Mouse (Mus musculus) heart, adult 2 months (tissue): ENCODE results near the gene Sept10. TPM values are rescaled to one million over a fixed set of nuclear protein-coding genes. Genes with fewer than 3 reads are reported as not detected.

Source experiments
- DNase-seq, 2 experiments: peaks; one replicate each; pipeline ENCODE4 v3.0.0; 2021
- H3K27ac ChIP-seq: fragments of 200-600 bp; 2 replicates; pipeline ENCODE4 v1.8.1; 2022
- H3K27me3 ChIP-seq: fragments of 200-500 bp; 2 replicates; pipeline ENCODE4 v1.6.1; 2012; ENCODE audit warnings: mild to moderate bottlenecking, low read length, inconsistent platforms, mixed read lengths; ENCODE audit not compliant: control insufficient read depth, insufficient read depth
- H3K36me3 ChIP-seq: fragments of 200-500 bp; 2 replicates; pipeline ENCODE4 v1.6.1; 2012; ENCODE audit warnings: low read length, inconsistent platforms; ENCODE audit not compliant: control insufficient read depth, insufficient read depth
- H3K4me1 ChIP-seq: fragments of 200-500 bp; 2 replicates; pipeline ENCODE4 v1.6.1; 2011; ENCODE audit warnings: low read length; ENCODE audit not compliant: control insufficient read depth, insufficient read depth
- H3K4me3 ChIP-seq: fragments of 200-600 bp; 2 replicates; pipeline ENCODE4 v1.8.1; 2022
- H3K79me2 ChIP-seq: fragments of 200-500 bp; replicated peaks from 2 replicates; pipeline ENCODE4 v1.6.1; 2012; ENCODE audit warnings: mild to moderate bottlenecking, inconsistent platforms, low read length, moderate library complexity, mixed read lengths; ENCODE audit not compliant: control insufficient read depth, insufficient read depth
- H3K9ac ChIP-seq: fragments of 200-500 bp; 2 replicates; pipeline ENCODE4 v1.6.1; 2012; ENCODE audit warnings: low read depth, mild to moderate bottlenecking, control low read depth, inconsistent platforms, low read length, mixed read lengths
- CTCF ChIP-seq: fragments of 200-600 bp; IDR thresholded peaks from 2 replicates; pipeline ENCODE4 v1.8.1; 2022; ENCODE audit warnings: antibody characterized with exemption, mild to moderate bottlenecking, moderate library complexity
- EP300 ChIP-seq: fragments of 200-500 bp; IDR thresholded peaks from 2 replicates; pipeline ENCODE4 v1.6.1; 2011; ENCODE audit warnings: low read depth, low read length, control low read depth; ENCODE audit not compliant: insufficient read depth
- POLR2A ChIP-seq: fragments of 200-500 bp; IDR thresholded peaks from 2 replicates; pipeline ENCODE4 v1.6.1; 2011; ENCODE audit warnings: mild to moderate bottlenecking, low read depth, low read length, control low read depth; ENCODE audit not compliant: insufficient read depth
- WGBS: fragments of 180-500 bp; shearing (Covaris S2); methylation state at CpG from one replicate; pipeline ENCODE4 v1.1.7; 2018; 5-methylcytosine and 5-hydroxymethylcytosine counted together
- intact Hi-C: fragments of 180-260 bp; cut with DNase I; formaldehyde crosslinking; loops from one replicate; pipeline ENCODE4 v1.15.1; 2025
- polyA plus RNA-seq: library from polyadenylated mRNA; depleted of rRNA; stranded (reverse); fragments of >200 nt; gene quantifications from 2 replicates; pipeline ENCODE4 v1.2.3, GENCODE M21; 2012
- total RNA-seq, 2 experiments: library from RNA; stranded (reverse); gene quantifications; 2 replicates each; pipeline ENCODE4 v1.2.3; 2021

The Sept10 gene
- total and polyA plus RNA-seq, 3 experiments: 8.4 to 17.3 (median 15.2) TPM

GRCm38 (mm10) chr10:59265674-59266073, 44.0 kb upstream of the Sept10 start:
- peak overlapping the region; percentile 15 for H3K27ac ChIP-seq
- H3K4me3 ChIP-seq: no peak overlapping the region
- intact Hi-C loops: loop anchor here (5.0 kb wide), 1 partner anchor 43 kb away; the partner anchor contains the start of genes Sept10 and Sowahc
- H3K36me3 ChIP-seq: no peaks in the 10 kb centered on the region
- no peak for TF ChIP-seq CTCF
- no peaks in the 10 kb centered on the region for H3K27me3 ChIP-seq
- 41% methylated on average over 4 of the region's 4 CpGs for WGBS
- H3K9ac ChIP-seq: no peak overlapping the region
- peaks cover 2% of the 10 kb centered on the region; the same call in 1 of the 2 replicates for H3K4me1 ChIP-seq
- no peaks in the 10 kb centered on the region for H3K79me2 ChIP-seq
- peak; percentile 25 to 27 for DNase-seq

DNA sequence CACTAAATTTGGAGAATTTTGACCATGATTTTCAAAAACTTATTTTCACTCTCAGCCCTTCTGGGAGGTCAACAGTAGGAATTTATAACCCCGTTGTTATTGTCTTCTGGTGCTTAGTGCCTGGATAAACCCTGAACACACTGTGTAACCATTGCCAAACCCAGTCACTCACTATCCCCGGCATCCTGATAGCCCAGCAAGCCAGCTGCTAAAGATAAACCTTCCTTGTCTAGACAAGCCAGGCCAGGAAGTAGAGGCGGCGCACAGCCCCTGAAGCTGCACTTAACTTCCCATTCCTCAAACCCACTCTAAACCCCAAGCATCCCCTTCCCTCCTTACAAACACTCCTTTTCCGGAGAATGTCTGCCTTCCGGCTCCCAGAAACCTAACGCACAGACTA, 43.4 kb upstream of the Sept10 start:
- peak overlapping the region; percentile 15 for H3K27ac ChIP-seq
- no peaks in the 10 kb centered on the region for H3K79me2 ChIP-seq
- 24% methylated on average over 7 of the region's 7 CpGs for WGBS
- no peaks in the 10 kb centered on the region for H3K36me3 ChIP-seq
- no peaks in the 10 kb centered on the region for H3K27me3 ChIP-seq
- H3K9ac ChIP-seq: no peak overlapping the region
- peaks cover 2% of the 10 kb centered on the region; the same call in 1 of the 2 replicates for H3K4me1 ChIP-seq
- intact Hi-C loops: loop anchor here (5.0 kb wide), 1 partner anchor 43 kb away; the partner anchor contains the start of genes Sept10 and Sowahc
- peak in 1 of 2 experiments; percentile 29 for DNase-seq
- no peak overlapping the region for H3K4me3 ChIP-seq
- no peak for TF ChIP-seq EP300
- TF ChIP-seq CTCF: no peak
- TF ChIP-seq POLR2A: no peak

DNA sequence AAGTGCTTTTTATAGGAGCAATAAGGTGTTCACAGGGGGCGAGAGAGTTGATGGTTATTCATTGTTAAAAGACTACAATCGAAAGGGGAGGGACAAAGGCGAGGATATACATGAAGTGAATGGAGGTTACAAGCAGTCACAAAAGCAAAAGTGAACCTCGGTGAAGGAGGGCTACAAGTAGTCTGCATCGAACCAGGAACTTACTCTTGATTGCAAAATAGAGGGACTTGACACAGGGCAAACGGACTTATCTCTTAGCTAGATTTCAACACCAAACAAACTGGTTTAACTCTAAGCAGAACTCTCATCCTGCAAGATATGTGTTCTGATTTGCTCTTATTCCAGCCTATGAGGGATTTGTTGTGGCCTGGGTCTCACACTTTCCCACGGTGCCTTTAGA, 41.3 kb upstream of the Sept10 start:
- Histone ChIP-seq H3K27ac (no peak overlapping the region), H3K9ac (no peak overlapping the region), H3K79me2 (no peaks in the 10 kb centered on the region), H3K27me3 (no peaks in the 10 kb centered on the region), H3K36me3 (no peaks in the 10 kb centered on the region), H3K4me3 (no peak overlapping the region), H3K4me1 (peaks cover 2% of the 10 kb centered on the region; the same call in 1 of the 2 replicates)
- intact Hi-C loops: no loop called here
- TF ChIP-seq EP300 (no peak), POLR2A (no peak), CTCF (no peak)
- DNase-seq: no peak
- 75% methylated on average over 7 of the region's 7 CpGs for WGBS

- no peak for DNase-seq
- Histone ChIP-seq H3K36me3 (no peaks in the 10 kb centered on the region), H3K79me2 (no peaks in the 10 kb centered on the region), H3K4me1 (peaks cover 2% of the 10 kb centered on the region; the same call in 1 of the 2 replicates), H3K9ac (no peak overlapping the region), H3K4me3 (no peak overlapping the region), H3K27me3 (no peaks in the 10 kb centered on the region), H3K27ac (no peak overlapping the region)
- WGBS: 32% methylated on average over 1 of the region's 1 CpGs
- no peak for TF ChIP-seq EP300
- intact Hi-C loops: no loop called here
Observed at GRCm38 (mm10) chr10:59262021-59262420, 40.4 kb upstream of the Sept10 start.

GRCm38 (mm10) chr10:59261603-59262002, 40.0 kb upstream of the Sept10 start:
- no peak overlapping the region for H3K4me3 ChIP-seq
- H3K79me2 ChIP-seq: no peaks in the 10 kb centered on the region
- no peak for TF ChIP-seq CTCF
- no peak for TF ChIP-seq POLR2A
- TF ChIP-seq EP300: no peak
- H3K9ac ChIP-seq: no peak overlapping the region
- no peaks in the 10 kb centered on the region for H3K36me3 ChIP-seq
- intact Hi-C loops: no loop called here
- DNase-seq: no peak
- H3K27ac ChIP-seq: no peak overlapping the region
- no peaks in the 10 kb centered on the region for H3K27me3 ChIP-seq
- H3K4me1 ChIP-seq: peaks cover 2% of the 10 kb centered on the region; the same call in 1 of the 2 replicates
- WGBS: 91% methylated on average over 3 of the region's 3 CpGs

- Histone ChIP-seq H3K79me2 (no peaks in the 10 kb centered on the region), H3K36me3 (no peaks in the 10 kb centered on the region), H3K9ac (no peak overlapping the region), H3K4me3 (no peak overlapping the region), H3K27me3 (no peaks in the 10 kb centered on the region), H3K4me1 (no peaks in the 10 kb centered on the region; the same call in 1 of the 2 replicates), H3K27ac (no peak overlapping the region)
- DNase-seq: no peak
- intact Hi-C loops: no loop called here
- WGBS: 90% methylated on average over 6 of the region's 6 CpGs
- TF ChIP-seq EP300: no peak
- no peak for TF ChIP-seq CTCF
- TF ChIP-seq POLR2A: no peak
Observed at GRCm38 (mm10) chr10:59259572-59259971, 37.9 kb upstream of the Sept10 start.
